Mouse (Mus musculus) adrenal gland, adult 10 weeks (tissue): ENCODE results near the gene Vps33b. TPM values are rescaled to one million over a fixed set of nuclear protein-coding genes. Genes with fewer than 3 reads are reported as not detected.

Experiments
- polyA plus RNA-seq: library from polyadenylated mRNA; stranded (reverse); fragments of 350-450 nt; fragmentation: Illumina TruSeq; extraction: RNeasy Lipid Tissue Mini Kit (QIAGEN cat#74804); gene quantifications from one replicate; pipeline ENCODE4 v1.2.3, GENCODE M21; 2014; ENCODE audit warnings: low read depth, low replicate concordance

The Vps33b gene
- polyA plus RNA-seq: 11.4 TPM

GRCm38 (mm10) chr7:80268897-80269750 is at the start of gene Vps33b:
TSS of gene Vps33b (plus strand) at chr7:80269649.

GRCm38 (mm10) chr7:80232489-80233029 is 36.9 kb upstream of the Vps33b start, which contains the start of the genes Cib1 and Gdpgp1:
TSS of gene Cib1 (minus strand) at chr7:80232813.
TSS of gene Gdpgp1 (plus strand) at chr7:80232865.

DNA sequence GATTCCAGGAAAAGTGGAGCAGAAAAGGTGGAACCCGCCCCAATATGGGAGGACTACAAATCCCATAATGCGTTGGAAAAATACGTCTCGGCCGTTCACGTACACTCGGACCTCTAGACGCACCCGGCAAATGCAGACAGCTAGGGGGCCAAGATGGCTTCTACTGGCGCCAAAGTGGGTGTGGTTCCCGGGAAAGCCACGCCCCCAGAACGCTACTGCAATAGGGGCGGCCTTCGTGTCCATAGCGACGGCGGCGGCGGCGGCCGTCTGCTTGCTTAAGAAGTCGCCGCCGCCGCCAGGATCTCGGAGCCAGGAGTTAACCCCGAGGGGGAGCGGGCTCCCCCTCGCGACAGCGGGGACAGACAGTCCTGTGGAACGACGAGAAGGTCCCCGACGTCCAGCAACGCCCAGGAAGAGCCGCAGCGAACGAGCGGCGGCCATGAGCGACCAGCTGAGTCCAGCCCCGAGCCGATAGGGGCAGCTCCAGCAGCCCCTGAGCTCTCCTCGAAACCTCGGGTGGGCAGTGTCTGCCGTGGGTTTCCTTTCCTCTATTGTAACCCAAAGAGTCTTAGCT is 23.2 kb upstream of the Vps33b start, which contains the start of gene Ttll13:
Gene Ttll13 (plus strand): TSS at position 229 of the 574 bp plus-strand sequence.

DNA sequence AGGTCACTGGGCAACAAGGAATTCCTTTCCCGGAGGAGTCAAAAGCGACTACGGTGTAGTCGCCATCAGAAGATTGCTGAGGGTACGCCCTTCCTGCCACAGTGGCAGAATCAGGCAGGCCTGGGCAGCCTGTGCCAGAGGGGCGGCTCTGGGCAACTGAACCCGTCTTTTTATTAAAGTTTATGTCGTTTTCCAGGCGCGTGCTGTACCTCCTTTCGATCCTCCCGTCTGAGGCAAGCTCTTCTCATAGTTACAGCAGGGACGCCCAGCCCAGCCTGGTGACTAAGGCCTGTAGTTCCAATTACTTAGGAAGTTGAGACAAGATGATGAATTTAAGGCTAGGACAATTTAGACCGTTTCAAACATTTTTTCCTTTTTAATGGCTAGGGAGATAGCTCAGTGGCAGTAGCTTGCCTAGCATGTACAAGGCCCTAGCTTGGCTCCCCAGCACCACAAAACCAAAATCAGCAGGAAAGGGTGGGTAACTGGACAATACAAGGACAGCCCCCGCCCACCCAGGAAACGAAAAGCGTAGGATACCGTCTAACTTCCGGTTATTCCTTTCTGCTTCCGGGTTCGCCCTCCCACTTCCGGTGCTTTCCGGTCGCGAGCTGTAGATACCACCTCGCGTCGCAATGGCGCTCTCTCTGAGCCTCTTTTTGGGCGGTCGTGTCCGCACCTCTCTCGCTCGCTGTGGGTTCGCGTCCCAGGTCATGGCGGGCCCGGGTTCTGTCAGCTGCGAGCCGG is 8.7 kb upstream of the Vps33b start, which contains the start of gene Ngrn:
Gene Ngrn (plus strand): TSS at position 591 of the 747 bp plus-strand sequence.

DNA sequence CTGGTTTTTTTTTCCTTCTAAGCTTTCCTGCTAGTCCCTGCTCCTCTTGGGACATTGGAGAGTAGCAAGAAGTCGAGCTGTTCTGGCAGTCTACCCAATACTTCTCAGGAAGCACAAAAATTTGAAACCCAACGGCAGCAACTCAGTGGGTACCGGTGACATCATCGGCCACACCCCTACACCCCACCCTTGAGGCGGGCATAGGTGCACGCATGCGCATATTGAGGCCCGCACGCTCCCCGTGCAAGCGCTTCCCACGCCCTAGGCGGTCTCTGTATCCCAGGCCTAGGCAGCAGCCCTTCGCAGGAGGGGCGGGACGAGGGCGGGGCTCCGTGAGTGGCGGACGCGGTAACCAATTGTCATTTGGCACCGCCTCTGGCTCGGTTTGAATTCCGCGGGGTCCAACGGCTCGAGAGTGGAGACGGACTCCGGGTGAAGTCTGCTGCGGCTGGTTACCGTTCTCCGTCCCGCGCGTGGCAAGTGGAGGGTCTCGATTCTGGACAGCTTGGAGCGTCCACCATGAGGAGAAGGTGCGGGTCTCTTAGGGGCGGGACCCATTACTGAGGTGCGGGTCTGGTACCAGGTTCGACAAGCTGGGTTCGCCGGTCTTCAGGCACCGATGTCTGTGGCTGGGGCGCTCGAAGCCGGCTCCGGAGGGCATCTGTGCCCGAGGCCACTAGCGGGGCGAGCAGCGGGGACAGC is 24.8 kb downstream of the Vps33b start, which contains the start of gene Prc1:
Gene Prc1 (plus strand): TSS at position 389 of the 702 bp plus-strand sequence.

GRCm38 (mm10) chr7:80324043-80324815 is 54.8 kb downstream of the Vps33b start, which contains the start of gene Rccd1:
TSS of gene Rccd1 (minus strand) at chr7:80324454.

GRCm38 (mm10) chr7:80340793-80341192 is 71.3 kb downstream of the Vps33b start, which contains the start of gene Unc45a:
TSS of gene Unc45a (minus strand) at chr7:80341005.

Other genes starting within 250 kb of the Vps33b start
- gene Zfp710, start 244.8 kb upstream of the Vps33b start, polyA plus RNA-seq: 0.87 TPM
- 7.8 TPM for gene Idh2, start 154.3 kb upstream of the Vps33b start, polyA plus RNA-seq
- gene Sema4b, start 82.8 kb upstream of the Vps33b start, polyA plus RNA-seq: 2.3 TPM
- gene Cib1, start 36.8 kb upstream of the Vps33b start, polyA plus RNA-seq: 10.9 TPM
- gene Gdpgp1, start 36.8 kb upstream of the Vps33b start, polyA plus RNA-seq: 2.7 TPM
- 0.41 TPM for gene Ttll13, start 23.3 kb upstream of the Vps33b start, polyA plus RNA-seq
- gene Ngrn, start 8.4 kb upstream of the Vps33b start, polyA plus RNA-seq: 23.7 TPM
- 22.4 TPM for gene Prc1, start 24.8 kb downstream of the Vps33b start, polyA plus RNA-seq
- gene Rccd1, start 54.8 kb downstream of the Vps33b start, polyA plus RNA-seq: 3.4 TPM
- 6.8 TPM for gene Unc45a, start 71.4 kb downstream of the Vps33b start, polyA plus RNA-seq
- gene Hddc3, start 73.5 kb downstream of the Vps33b start, polyA plus RNA-seq: 17.2 TPM
- gene Man2a2, start 101.7 kb downstream of the Vps33b start, polyA plus RNA-seq: 51.8 TPM
- 0.23 TPM for gene Fes, start 118.3 kb downstream of the Vps33b start, polyA plus RNA-seq
- gene Furin, start 135.8 kb downstream of the Vps33b start, polyA plus RNA-seq: 4.5 TPM